In genomic region chr2:180576482-180576881, GRCm38 (mm10) we compare ENCODE assay signal across 28 mouse cellular contexts. TPM values are rescaled to one million over a fixed set of nuclear protein-coding genes. Genes with fewer than 3 reads are reported as not detected.
DNase-seq lines count a peak whose midpoint lies in the region; ATAC-seq lines count a peak whose summit lies in the region.
"Had no signal": no experiment of that assay in that cellular context is flagged by ENCODE, and none has a peak within 500 bp of the region (broad histone marks: within the 10 kb centered on the region; RNA-seq: fewer than 3 reads in every experiment).

No protein-coding gene starts in this region.

- no peak overlapping the region for H3K9ac ChIP-seq in kidney, embryonic 16.5 days (replicated peaks; ENCODE audit: low read length)
- H3K9ac ChIP-seq: hindbrain, embryonic 15.5 days; midbrain, embryonic 13.5 days had no signal

- H3K36me3 ChIP-seq in kidney, embryonic 16.5 days (ENCODE audit: insufficient read depth, low read length), result no peaks in the 10 kb centered on the region
- H3K36me3 ChIP-seq: hindbrain, embryonic 10.5 days; hindbrain, embryonic 15.5 days; midbrain, embryonic 13.5 days had no signal

- peak overlapping the region; percentile 2; the same call in 1 of the 2 replicates for H3K27ac ChIP-seq in kidney, embryonic 16.5 days (ENCODE audit: low read length)
- H3K27ac ChIP-seq: hindbrain, embryonic 10.5 days; hindbrain, embryonic 15.5 days; kidney, postnatal 0 days; layer of hippocampus, adult 2 months; macrophage; midbrain, embryonic 13.5 days had no signal

- H3K4me2 ChIP-seq in kidney, embryonic 16.5 days (replicated peaks; ENCODE audit: low read depth, low read length), result no peak overlapping the region
- H3K4me2 ChIP-seq: hindbrain, embryonic 15.5 days; midbrain, embryonic 13.5 days had no signal

- no peak overlapping the region for H3K4me3 ChIP-seq in kidney, embryonic 16.5 days (ENCODE audit: low read length)
- H3K4me3 ChIP-seq: hindbrain, embryonic 10.5 days; hindbrain, embryonic 15.5 days; layer of hippocampus, adult 2 months; midbrain, embryonic 13.5 days had no signal

- H3K27me3 ChIP-seq in kidney, embryonic 16.5 days (ENCODE audit: insufficient read depth, low read length), result no peaks in the 10 kb centered on the region

- no peaks in the 10 kb centered on the region for H3K9me3 ChIP-seq in kidney, embryonic 16.5 days (ENCODE audit: low read length)
- H3K9me3 ChIP-seq: hindbrain, embryonic 10.5 days; hindbrain, embryonic 15.5 days; midbrain, embryonic 13.5 days had no signal

- no peak for ATAC-seq in kidney, embryonic 16.5 days (ENCODE audit: low FRiP score, low TSS enrichment)
- ATAC-seq: CD4-positive, CD25-positive, alpha-beta regulatory T cell, adult 4 months; forebrain, embryonic 14.5 days; inflammation-experienced regulatory T-cells, adult 6 months; midbrain, embryonic 13.5 days had no signal

- 43% methylated on average over 4 of the region's 4 CpGs for WGBS in kidney, embryonic 16.5 days

- peak; percentile 38 for DNase-seq in embryo, embryonic 10 days (ENCODE audit: low spot score)
- no peak for DNase-seq in embryo, embryonic 9.5 days (ENCODE audit: extremely low spot score)
- no peak for DNase-seq in kidney, postnatal 14 days
- DNase-seq in testis, postnatal 14 days (ENCODE audit: low spot score), result peak; percentile 63
- DNase-seq in testis, postnatal 10 days (ENCODE audit: low spot score), result no peak
- peak; percentile 14 for DNase-seq in yolk sac, embryonic 10.5 days (ENCODE audit: low spot score)
- DNase-seq in layer of hippocampus, postnatal 14 days (ENCODE audit: low spot score in 2 of 2), result no peak
- DNase-seq: adrenal gland, adult 2 months; cerebellum, adult 11 months; cerebellum, adult 9-10 months; gastrocnemius, postnatal 14 days; heart, postnatal 14 days; left cerebral cortex, postnatal 4 days; lung, adult 2 months; lung, postnatal 10 days; right cerebral cortex, postnatal 14 days; thymus, adult 2 months; thymus, postnatal 36 days had no signal

- H3K4me1 ChIP-seq in kidney, embryonic 16.5 days (ENCODE audit: insufficient read depth, low read length), result peaks cover 10% of the 10 kb centered on the region; the same call in 1 of the 2 replicates
- H3K4me1 ChIP-seq: hindbrain, embryonic 15.5 days had no signal

RNA-seq across cellular contexts. Expression of gene Mrgbp, which starts 4.6 kb away (rescaled TPM):
- 43.7 and 43.9 TPM in 2 replicates for polyA plus RNA-seq in kidney, embryonic 16.5 days (2015; fragmentation: Nextera tagmentation; extraction: Ambion mirVana)
- 10 to 100 TPM; 19.9 to 21.1 TPM for total RNA-seq in layer of hippocampus, postnatal 14 days (2021)

RNA-seq across cellular contexts. Expression of gene Ogfr, which starts 12.6 kb away (rescaled TPM):
- 67.3 and 69.3 TPM in 2 replicates for polyA plus RNA-seq in kidney, embryonic 16.5 days (2015; fragmentation: Nextera tagmentation; extraction: Ambion mirVana)
- 10 to 100 TPM; 63.3 to 65.1 TPM for total RNA-seq in layer of hippocampus, postnatal 14 days (2021)

RNA-seq across cellular contexts. Expression of gene Col9a3, which starts 21.1 kb away (rescaled TPM):
- polyA plus RNA-seq in kidney, embryonic 16.5 days (2015; fragmentation: Nextera tagmentation; extraction: Ambion mirVana), result 9.5 and 9.8 TPM in 2 replicates
- 10 to 100 TPM; 33.3 to 56.0 TPM for total RNA-seq in layer of hippocampus, postnatal 14 days (2021)

Comparison
In these comparisons a context has a peak if more than half of its experiments do, and no peak if none do; other contexts are left out.
1. DNase-seq: peak in embryo, embryonic 10 days (single experiment), testis, postnatal 14 days (single experiment) and yolk sac, embryonic 10.5 days (single experiment); none in embryo, embryonic 9.5 days (single experiment), kidney, postnatal 14 days (single experiment), testis, postnatal 10 days (single experiment) and layer of hippocampus, postnatal 14 days (0 of 2).